Mouse (Mus musculus) neural tube, embryonic 12.5 days (tissue): Measurements from ENCODE around the gene Fignl1. TPM values are rescaled to one million over a fixed set of nuclear protein-coding genes. Genes with fewer than 3 reads are reported as not detected.

Experiments
- ATAC-seq: fragments of 200-750 bp; cut with Nextera tagmentation; 2 replicates; pipeline ENCODE4 v1.8.0; 2017; ENCODE audit warnings: low read depth, mild to moderate bottlenecking, moderate TSS enrichment, moderate library complexity; ENCODE audit not compliant: low FRiP score
- H3K27ac ChIP-seq: fragments of 300-500 bp; sonication (generic); 2 replicates; pipeline ENCODE4 v1.5.1; 2016
- H3K27me3 ChIP-seq: fragments of 300-500 bp; sonication (generic); replicated peaks from 2 replicates; pipeline ENCODE4 v1.6.1; 2016; ENCODE audit warnings: mild to moderate bottlenecking
- H3K36me3 ChIP-seq: fragments of 300-500 bp; sonication (generic); 2 replicates; pipeline ENCODE4 v1.6.1; 2016; ENCODE audit warnings: mild to moderate bottlenecking
- H3K4me1 ChIP-seq: fragments of 300-500 bp; sonication (generic); 2 replicates; pipeline ENCODE4 v1.6.1; 2016
- H3K4me2 ChIP-seq: fragments of 300-500 bp; sonication (generic); replicated peaks from 2 replicates; pipeline ENCODE4 v1.6.1; 2016; ENCODE audit warnings: mild to moderate bottlenecking
- H3K4me3 ChIP-seq: fragments of 300-500 bp; sonication (generic); 2 replicates; pipeline ENCODE4 v1.5.1; 2016
- H3K9ac ChIP-seq: fragments of 300-500 bp; sonication (generic); 2 replicates; pipeline ENCODE4 v1.6.1; 2016; ENCODE audit warnings: mild to moderate bottlenecking
- H3K9me3 ChIP-seq: fragments of 300-500 bp; sonication (generic); 2 replicates; pipeline ENCODE4 v1.6.1; 2016; ENCODE audit warnings: mild to moderate bottlenecking
- WGBS: fragments of 180-500 bp; shearing (Covaris S2); methylation state at CpG from one replicate; pipeline ENCODE4 v1.1.7; 2016; 5-methylcytosine and 5-hydroxymethylcytosine counted together
- polyA plus RNA-seq: library from polyadenylated mRNA; unstranded; fragments of >200 nt; fragmentation: Nextera tagmentation; extraction: Ambion mirVana; gene quantifications from 2 replicates; pipeline ENCODE4 v1.2.1, GENCODE M21; 2016

The Fignl1 gene
- polyA plus RNA-seq: 44.0 and 44.9 TPM in 2 replicates

GRCm38 (mm10) chr11:11808820-11809403 is at the start of gene Fignl1:
Fignl1 (minus strand) TSS chr11:11808962.
- peak; percentile 93 for ATAC-seq
- peak within 1 kb of the TSS; percentile 67 for H3K4me3 ChIP-seq
- H3K4me1 ChIP-seq: 0 out of 2 replicates have a peak, but pooled peaks cover 8% of the 10 kb centered on the region
- H3K27me3 ChIP-seq: no peaks in the 10 kb centered on the region
- peak within 1 kb of the TSS; percentile 64 for H3K9ac ChIP-seq
- peaks cover 10% of the 10 kb centered on the region; the same call in 1 of the 2 replicates for H3K36me3 ChIP-seq
- under 1% methylated on average over 53 of the region's 53 CpGs for WGBS
- H3K4me2 ChIP-seq: peak within 1 kb of the TSS; percentile 59
- peak within 1 kb of the TSS; percentile 84 for H3K27ac ChIP-seq
- H3K9me3 ChIP-seq: no peaks in the 10 kb centered on the region

GRCm38 (mm10) chr11:11856959-11857358 is 48.2 kb upstream of the Fignl1 start:
- no peak for ATAC-seq
- no peak overlapping the region for H3K9ac ChIP-seq
- H3K4me3 ChIP-seq: no peak overlapping the region
- 96% methylated on average over 3 of the region's 3 CpGs for WGBS
- no peaks in the 10 kb centered on the region for H3K36me3 ChIP-seq
- no peaks in the 10 kb centered on the region for H3K27me3 ChIP-seq
- peaks cover 18% of the 10 kb centered on the region; the same call in 1 of the 2 replicates for H3K4me1 ChIP-seq
- H3K9me3 ChIP-seq: peaks cover 4% of the 10 kb centered on the region; the same call in 1 of the 2 replicates
- no peak overlapping the region for H3K4me2 ChIP-seq
- H3K27ac ChIP-seq: no peak overlapping the region

- Histone ChIP-seq H3K4me3 (no peak overlapping the region), H3K36me3 (no peaks in the 10 kb centered on the region), H3K27me3 (no peaks in the 10 kb centered on the region), H3K9me3 (peaks cover 4% of the 10 kb centered on the region; the same call in 1 of the 2 replicates), H3K4me2 (peak overlapping the region; percentile 0; the same call in 1 of the 2 replicates), H3K4me1 (peaks cover 20% of the 10 kb centered on the region; the same call in 1 of the 2 replicates), H3K9ac (no peak overlapping the region), H3K27ac (0 out of 2 replicates have a peak overlapping the region, but pooled peaks have one; percentile 11)
- WGBS: 13% methylated on average over 11 of the region's 11 CpGs
- peak; percentile 27; the same call in 1 of the 2 replicates for ATAC-seq
Measured at GRCm38 (mm10) chr11:11855685-11856131, 46.9 kb upstream of the Fignl1 start.

DNA sequence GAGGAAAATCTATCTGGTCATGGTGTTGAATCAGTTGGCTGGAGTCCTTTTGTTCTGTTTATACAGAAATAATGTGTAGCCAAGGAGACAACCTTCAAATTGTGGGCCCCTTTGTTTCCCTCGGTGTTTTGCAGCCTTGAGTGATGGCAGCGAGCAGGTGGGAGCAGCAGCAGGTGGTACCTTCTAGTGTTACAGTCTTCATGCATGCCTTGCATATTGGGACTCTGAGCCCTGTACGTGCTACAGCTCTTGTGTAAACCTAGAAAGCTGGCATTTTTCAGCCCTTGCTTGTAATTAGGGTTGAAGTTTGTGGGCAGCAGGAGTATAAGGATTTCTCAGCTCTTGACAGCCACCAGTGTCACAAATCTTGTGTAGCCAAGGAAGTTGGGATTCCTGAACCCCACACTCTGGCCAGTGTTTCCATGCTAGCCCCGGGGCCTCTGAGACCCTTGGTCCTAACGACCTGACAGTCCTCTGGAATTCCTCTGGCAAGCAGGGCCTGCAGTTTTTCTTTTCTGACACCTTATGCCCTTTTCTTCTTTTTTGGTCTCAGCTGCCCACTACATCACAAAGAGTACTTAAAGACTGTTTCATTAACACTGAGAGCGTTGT is 46.4 kb upstream of the Fignl1 start:
- H3K9me3 ChIP-seq: peaks cover 4% of the 10 kb centered on the region; the same call in 1 of the 2 replicates
- peak; percentile 88 for ATAC-seq
- H3K4me1 ChIP-seq: peaks cover 24% of the 10 kb centered on the region; the same call in 1 of the 2 replicates
- H3K4me2 ChIP-seq: peak overlapping the region; percentile 0; the same call in 1 of the 2 replicates
- H3K27ac ChIP-seq: peak overlapping the region; percentile 11; the same call in 1 of the 2 replicates
- H3K4me3 ChIP-seq: no peak overlapping the region
- no peaks in the 10 kb centered on the region for H3K36me3 ChIP-seq
- WGBS: 6% methylated on average over 6 of the region's 6 CpGs
- no peaks in the 10 kb centered on the region for H3K27me3 ChIP-seq
- H3K9ac ChIP-seq: no peak overlapping the region

DNA sequence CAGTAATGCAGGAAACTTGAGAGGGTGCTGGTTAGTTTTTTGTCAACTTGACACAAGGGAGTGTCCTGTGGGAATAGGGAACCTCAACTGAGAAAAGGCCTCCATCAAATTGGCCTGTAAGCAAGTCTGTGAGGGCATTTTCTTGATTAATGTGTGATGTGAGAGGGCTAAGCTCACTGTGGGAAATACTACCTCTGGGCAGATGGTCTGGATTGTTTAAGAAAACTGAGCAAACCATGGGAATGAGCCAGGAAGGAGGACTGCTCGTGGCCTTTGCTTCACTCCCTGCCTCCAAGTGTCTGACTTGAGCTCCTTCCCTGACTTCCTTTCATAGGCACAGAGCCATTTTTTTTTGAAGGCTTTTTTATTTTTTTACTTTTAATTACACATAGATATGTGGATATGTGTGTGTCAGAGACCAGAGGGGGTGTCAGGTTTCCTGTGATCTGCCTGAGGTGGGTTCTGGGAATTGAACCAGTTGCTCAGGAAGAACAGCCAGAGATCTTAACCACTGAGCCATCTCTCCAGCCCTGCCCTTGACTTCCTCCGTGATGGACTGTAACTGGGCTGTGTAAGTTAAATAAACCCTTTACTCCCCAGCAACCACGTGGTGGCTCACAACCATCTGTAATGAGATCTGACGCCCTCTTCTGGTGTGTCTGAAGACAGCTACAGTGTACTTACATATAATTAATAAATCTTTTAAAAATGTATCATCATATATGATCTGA is 45.1 kb upstream of the Fignl1 start:
- H3K4me2 ChIP-seq: no peak overlapping the region
- peaks cover 4% of the 10 kb centered on the region; the same call in 1 of the 2 replicates for H3K9me3 ChIP-seq
- peaks cover 24% of the 10 kb centered on the region; the same call in 1 of the 2 replicates for H3K4me1 ChIP-seq
- H3K27ac ChIP-seq: no peak overlapping the region
- H3K9ac ChIP-seq: no peak overlapping the region
- ATAC-seq: no peak
- 40% methylated on average over 4 of the region's 4 CpGs for WGBS
- H3K36me3 ChIP-seq: no peaks in the 10 kb centered on the region
- H3K27me3 ChIP-seq: no peaks in the 10 kb centered on the region
- no peak overlapping the region for H3K4me3 ChIP-seq

GRCm38 (mm10) chr11:11851957-11852505 is 43.3 kb upstream of the Fignl1 start:
- 55% methylated on average over 6 of the region's 6 CpGs for WGBS
- no peak overlapping the region for H3K27ac ChIP-seq
- no peak for ATAC-seq
- no peaks in the 10 kb centered on the region for H3K27me3 ChIP-seq
- H3K4me2 ChIP-seq: no peak overlapping the region
- no peak overlapping the region for H3K4me3 ChIP-seq
- H3K9me3 ChIP-seq: peaks cover 4% of the 10 kb centered on the region; the same call in 1 of the 2 replicates
- no peaks in the 10 kb centered on the region for H3K36me3 ChIP-seq
- no peak overlapping the region for H3K9ac ChIP-seq
- H3K4me1 ChIP-seq: peaks cover 24% of the 10 kb centered on the region; the same call in 1 of the 2 replicates

GRCm38 (mm10) chr11:11850476-11851267 is 41.9 kb upstream of the Fignl1 start:
- peaks cover 17% of the 10 kb centered on the region; the same call in 1 of the 2 replicates for H3K4me1 ChIP-seq
- WGBS: 57% methylated on average over 6 of the region's 6 CpGs
- H3K4me2 ChIP-seq: no peak overlapping the region
- H3K36me3 ChIP-seq: no peaks in the 10 kb centered on the region
- H3K9me3 ChIP-seq: no peaks in the 10 kb centered on the region
- H3K27me3 ChIP-seq: no peaks in the 10 kb centered on the region
- no peak overlapping the region for H3K9ac ChIP-seq
- ATAC-seq: no peak
- no peak overlapping the region for H3K4me3 ChIP-seq
- no peak overlapping the region; the same call in 1 of the 2 replicates for H3K27ac ChIP-seq

- Histone ChIP-seq H3K4me3 (no peak overlapping the region), H3K27ac (no peak overlapping the region), H3K36me3 (no peaks in the 10 kb centered on the region), H3K9me3 (no peaks in the 10 kb centered on the region), H3K9ac (no peak overlapping the region), H3K4me1 (peaks cover 15% of the 10 kb centered on the region; the same call in 1 of the 2 replicates), H3K27me3 (no peaks in the 10 kb centered on the region), H3K4me2 (no peak overlapping the region)
- ATAC-seq: no peak
- 75% methylated on average over 13 of the region's 13 CpGs for WGBS
Measured at GRCm38 (mm10) chr11:11849513-11850311, 41.0 kb upstream of the Fignl1 start.

DNA sequence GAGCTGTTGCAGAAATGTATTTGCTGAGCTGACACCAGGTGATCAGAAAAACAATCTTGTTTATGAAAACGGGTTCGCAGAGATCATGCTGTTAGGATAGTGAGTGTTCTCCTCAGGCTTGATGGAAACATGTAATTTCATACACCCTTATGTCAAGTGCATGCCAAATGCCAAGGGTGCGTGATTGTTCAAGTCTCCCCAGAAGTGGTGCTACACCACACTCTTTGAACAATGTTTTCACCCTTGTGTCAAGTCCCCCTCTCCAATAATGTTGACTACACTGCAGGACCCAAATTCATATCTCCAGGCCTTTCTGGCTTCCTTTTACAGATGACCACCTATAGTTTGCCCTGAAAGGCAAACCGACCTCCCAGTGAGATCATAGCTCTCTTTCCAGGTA is 39.7 kb upstream of the Fignl1 start:
- Histone ChIP-seq H3K4me2 (no peak overlapping the region), H3K36me3 (no peaks in the 10 kb centered on the region), H3K27me3 (no peaks in the 10 kb centered on the region), H3K4me1 (peaks cover 22% of the 10 kb centered on the region; the same call in 1 of the 2 replicates), H3K9me3 (no peaks in the 10 kb centered on the region), H3K4me3 (no peak overlapping the region), H3K9ac (no peak overlapping the region), H3K27ac (no peak overlapping the region)
- no peak for ATAC-seq
- WGBS: 92% methylated on average over 4 of the region's 4 CpGs

- H3K9me3 ChIP-seq: no peaks in the 10 kb centered on the region
- H3K36me3 ChIP-seq: no peaks in the 10 kb centered on the region
- H3K27ac ChIP-seq: no peak overlapping the region
- no peak overlapping the region for H3K9ac ChIP-seq
- no peak overlapping the region for H3K4me3 ChIP-seq
- no peaks in the 10 kb centered on the region for H3K27me3 ChIP-seq
- no peak for ATAC-seq
- 39% methylated on average over 8 of the region's 8 CpGs for WGBS
- H3K4me1 ChIP-seq: peaks cover 13% of the 10 kb centered on the region; the same call in 1 of the 2 replicates
- H3K4me2 ChIP-seq: no peak overlapping the region
Measured at GRCm38 (mm10) chr11:11845044-11845443, 36.3 kb upstream of the Fignl1 start.
